21 mouse cellular contexts compared by ENCODE assay signal in the genomic region with DNA sequence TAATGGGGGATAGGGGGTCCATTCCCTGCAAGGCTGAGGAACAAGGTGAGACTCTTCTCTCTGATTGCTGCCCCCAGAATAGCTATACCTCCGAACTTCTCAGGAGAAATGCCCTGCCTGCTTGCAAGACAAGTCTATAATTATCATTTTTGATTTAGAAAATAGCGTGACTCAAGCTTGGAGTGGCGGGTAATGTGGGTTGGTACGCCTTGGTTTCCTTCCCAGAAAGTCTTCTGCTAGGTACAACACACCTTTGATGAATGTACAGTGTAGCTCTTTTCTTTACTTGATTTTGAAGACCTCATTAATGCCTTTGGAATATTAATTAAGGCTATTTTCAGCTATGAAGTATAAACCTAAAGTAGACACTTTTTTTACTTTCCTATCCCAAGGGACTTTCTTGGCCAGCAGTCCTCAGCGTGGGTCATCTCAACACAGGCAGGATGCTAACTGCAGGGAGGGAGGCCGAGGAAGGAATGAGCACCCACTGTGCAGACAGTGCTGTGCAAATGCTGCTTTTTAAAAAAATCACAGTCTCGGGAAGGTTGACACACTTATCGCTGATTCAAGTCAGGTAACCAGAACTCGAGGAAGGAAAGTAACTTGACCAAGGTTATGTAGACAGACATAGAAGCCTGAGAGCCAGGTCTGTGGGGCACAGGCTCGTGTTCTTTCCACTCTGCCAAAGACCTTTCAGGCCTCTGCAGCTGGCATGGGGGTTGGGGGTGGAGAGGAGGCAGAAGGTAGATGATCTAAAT.
DNase-seq lines count a peak whose midpoint lies in the region; ATAC-seq and TF ChIP-seq lines count a peak whose summit lies in the region.
"Had no signal": no experiment of that assay in that cellular context is flagged by ENCODE, and none has a peak within 500 bp of the region (broad histone marks: within the 10 kb centered on the region; RNA-seq: fewer than 3 reads in every experiment).

No protein-coding gene starts in this region.

- DNase-seq in forebrain, embryonic 11.5 days (ENCODE audit: low spot score) = no peak
- DNase-seq in forebrain, postnatal 0 days = no peak
- peak; percentile 24 to 39 for DNase-seq in left cerebral cortex, adult 18-20 months (ENCODE audit: low spot score in 2 of 2)
- no peak for DNase-seq in left cerebral cortex, postnatal 10 days (ENCODE audit: extremely low spot score in 1 of 2, low spot score in 2 of 2)
- DNase-seq in forebrain, embryonic 14.5 days (ENCODE audit: low spot score) = peak; percentile 48
- peak; percentile 20 to 82 for DNase-seq in left cerebral cortex, postnatal 25 days (ENCODE audit: low spot score in 2 of 2)
- DNase-seq in layer of hippocampus, adult 9-11 months = no peak
- no peak for DNase-seq in embryo, embryonic 10 days (ENCODE audit: low spot score)
- DNase-seq: adrenal gland, postnatal 25 days; cerebellum, adult 11-12 months; cerebellum, postnatal 36 days; gastrocnemius, postnatal 25 days; kidney, adult 9 months; kidney, postnatal 25 days; lung, adult 2 months; thymus, adult 2 months had no signal

- no peaks in the 10 kb centered on the region for H3K9me3 ChIP-seq in forebrain, embryonic 11.5 days (ENCODE audit: control insufficient read depth, low read length)
- no peaks in the 10 kb centered on the region for H3K9me3 ChIP-seq in forebrain, postnatal 0 days (ENCODE audit: low read length)
- no peaks in the 10 kb centered on the region for H3K9me3 ChIP-seq in forebrain, embryonic 14.5 days (replicated peaks; ENCODE audit: control insufficient read depth, low read length)
- H3K9me3 ChIP-seq: G1E had no signal

- TF ChIP-seq CTCF in forebrain, postnatal 0 days (IDR thresholded peaks at IDR 0.05; ENCODE audit: low read depth) = no peak

- H3K4me1 ChIP-seq in forebrain, embryonic 11.5 days (replicated peaks; ENCODE audit: control insufficient read depth, insufficient read depth, low read length) = peaks cover 5% of the 10 kb centered on the region
- H3K4me1 ChIP-seq in forebrain, postnatal 0 days (ENCODE audit: insufficient read depth) = no peaks in the 10 kb centered on the region
- H3K4me1 ChIP-seq in forebrain, embryonic 14.5 days (ENCODE audit: control insufficient read depth, insufficient read depth, low read length) = peaks cover 9% of the 10 kb centered on the region

- intact Hi-C loops in left cerebral cortex, postnatal 10 days (cut with DNase I) = no loop called here
- intact Hi-C loops in left cerebral cortex, postnatal 25 days (cut with DNase I) = loop anchor here (2.0 kb wide), 1 partner anchor 43 kb away; no protein-coding TSS in a partner anchor

- WGBS in forebrain, embryonic 11.5 days = 67% methylated on average over 10 of the region's 10 CpGs
- 38% methylated on average over 10 of the region's 10 CpGs for WGBS in forebrain, postnatal 0 days
- 52% methylated on average over 10 of the region's 10 CpGs for WGBS in forebrain, embryonic 14.5 days

- H3K4me3 ChIP-seq in forebrain, embryonic 11.5 days (ENCODE audit: low read depth, low read length) = no peak overlapping the region
- H3K4me3 ChIP-seq in forebrain, postnatal 0 days (ENCODE audit: low read depth, low read length) = no peak overlapping the region
- no peak overlapping the region for H3K4me3 ChIP-seq in forebrain, embryonic 14.5 days (ENCODE audit: low read depth, low read length)

- no peak overlapping the region for H3K27ac ChIP-seq in forebrain, embryonic 11.5 days (ENCODE audit: low read depth, low read length)
- no peak overlapping the region for H3K27ac ChIP-seq in forebrain, postnatal 0 days (ENCODE audit: low read depth, low read length)
- H3K27ac ChIP-seq in forebrain, embryonic 14.5 days (ENCODE audit: low read depth, low read length) = no peak overlapping the region
- H3K27ac ChIP-seq: hindbrain, embryonic 14.5 days had no signal

- H3K9ac ChIP-seq in forebrain, embryonic 11.5 days (ENCODE audit: low read length) = no peak overlapping the region
- no peak overlapping the region for H3K9ac ChIP-seq in forebrain, postnatal 0 days
- H3K9ac ChIP-seq in forebrain, embryonic 14.5 days (ENCODE audit: low read length) = no peak overlapping the region
- H3K9ac ChIP-seq: hindbrain, embryonic 14.5 days had no signal

- no peaks in the 10 kb centered on the region for H3K36me3 ChIP-seq in forebrain, embryonic 11.5 days (ENCODE audit: control insufficient read depth, insufficient read depth, low read length)
- H3K36me3 ChIP-seq in forebrain, postnatal 0 days (ENCODE audit: insufficient read depth) = no peaks in the 10 kb centered on the region
- no peaks in the 10 kb centered on the region for H3K36me3 ChIP-seq in forebrain, embryonic 14.5 days (ENCODE audit: control insufficient read depth, insufficient read depth, low read length)
- H3K36me3 ChIP-seq: G1E had no signal

- H3K27me3 ChIP-seq in forebrain, embryonic 11.5 days (ENCODE audit: control insufficient read depth, insufficient read depth, low read length) = no peaks in the 10 kb centered on the region
- no peaks in the 10 kb centered on the region for H3K27me3 ChIP-seq in forebrain, postnatal 0 days (ENCODE audit: insufficient read depth, low read length)
- no peaks in the 10 kb centered on the region for H3K27me3 ChIP-seq in forebrain, embryonic 14.5 days (replicated peaks; ENCODE audit: control insufficient read depth, insufficient read depth, low read length)

- no peak overlapping the region for H3K4me2 ChIP-seq in forebrain, embryonic 11.5 days (ENCODE audit: low read depth, low read length, severe bottlenecking)
- no peak overlapping the region for H3K4me2 ChIP-seq in forebrain, postnatal 0 days (ENCODE audit: low read depth)
- H3K4me2 ChIP-seq in forebrain, embryonic 14.5 days (ENCODE audit: low read length) = no peak overlapping the region
- H3K4me2 ChIP-seq: heart, embryonic 11.5 days; hindbrain, embryonic 14.5 days; liver, embryonic 11.5 days had no signal

- ATAC-seq in forebrain, embryonic 11.5 days (replicated peaks; ENCODE audit: low FRiP score) = peak; percentile 44
- ATAC-seq in forebrain, postnatal 0 days = no peak; the same call in 1 of the 2 replicates
- ATAC-seq in forebrain, embryonic 14.5 days = peak; percentile 46; the same call in 1 of the 2 replicates
- ATAC-seq: activated CD4-positive, CD25-positive, alpha-beta regulatory T cell, adult 4 months had no signal

Comparison
In these comparisons a context has a peak if more than half of its experiments do, and no peak if none do; other contexts are left out.
1. DNase-seq: peak in left cerebral cortex, adult 18-20 months (2 of 2), forebrain, embryonic 14.5 days (single experiment) and left cerebral cortex, postnatal 25 days (2 of 2); none in forebrain, embryonic 11.5 days (single experiment), forebrain, postnatal 0 days (single experiment), left cerebral cortex, postnatal 10 days (0 of 2), layer of hippocampus, adult 9-11 months (single experiment) and embryo, embryonic 10 days (single experiment).